Mouse (Mus musculus) left cerebral cortex, adult 18-20 months (tissue): ENCODE results near the gene Il17rd. TPM values are rescaled to one million over a fixed set of nuclear protein-coding genes. Genes with fewer than 3 reads are reported as not detected.
A peak's percentile ranks its signal among the peaks of the same experiment; 100 is the strongest.

ENCODE experiments used
- DNase-seq, 2 experiments: peaks; one replicate each; pipeline ENCODE4 v3.0.0; 2021 to 2022; ENCODE audit warnings: low spot score in 2 of 2, mixed read lengths in 1 of 2
- total RNA-seq, 2 experiments: library from RNA; stranded (reverse); gene quantifications; 2 replicates each; pipeline ENCODE4 v1.2.3; 2021

Gene Il17rd
- total RNA-seq, 2 experiments from 2014 or later = 2.1 to 2.6 TPM

DNA sequence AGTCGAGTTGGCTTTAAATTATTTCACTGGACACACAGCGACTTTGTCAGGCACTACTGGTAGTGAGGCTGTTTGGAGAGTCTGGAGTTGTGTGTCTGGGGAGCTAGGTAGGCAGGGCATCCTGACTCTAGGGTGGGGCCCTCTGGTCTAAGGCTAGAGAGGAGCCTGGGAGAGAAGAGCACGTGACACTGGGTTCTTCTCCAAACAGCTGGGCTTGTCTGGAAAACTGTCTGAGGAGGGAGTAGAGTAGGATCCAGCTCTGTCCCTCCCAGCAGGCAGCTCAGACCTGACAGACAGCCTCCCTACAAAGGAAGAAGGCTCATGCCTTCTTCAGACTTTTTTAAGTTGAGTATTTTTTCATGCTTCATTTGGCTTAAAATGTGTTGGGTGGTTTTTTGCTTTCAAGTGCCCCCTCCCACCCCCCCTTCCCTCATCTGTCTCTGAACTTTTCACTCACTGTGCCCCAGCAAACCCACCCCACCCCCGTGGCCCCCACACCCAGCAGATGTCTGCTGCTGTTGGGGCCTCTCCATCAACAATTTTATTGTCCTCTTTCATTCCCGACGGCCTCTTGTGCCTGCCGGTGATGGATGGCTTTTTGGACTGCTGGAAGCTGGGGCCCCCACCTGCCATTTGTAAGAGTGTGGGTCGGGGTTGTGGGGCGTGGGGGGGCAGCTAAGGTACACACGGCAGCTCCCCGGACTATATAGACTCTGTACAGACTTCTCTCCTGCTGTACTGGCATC, 5.7 kb downstream of the Il17rd start:
- no peak for DNase-seq

GRCm38 (mm10) chr14:27044967-27045361, 6.2 kb downstream of the Il17rd start:
- DNase-seq = no peak

GRCm38 (mm10) chr14:27048231-27048956, 9.7 kb downstream of the Il17rd start:
- DNase-seq = no peak

GRCm38 (mm10) chr14:27050043-27050442, 11.3 kb downstream of the Il17rd start:
- DNase-seq = no peak

GRCm38 (mm10) chr14:27050560-27051510, 12.1 kb downstream of the Il17rd start:
- DNase-seq = no peak

DNA sequence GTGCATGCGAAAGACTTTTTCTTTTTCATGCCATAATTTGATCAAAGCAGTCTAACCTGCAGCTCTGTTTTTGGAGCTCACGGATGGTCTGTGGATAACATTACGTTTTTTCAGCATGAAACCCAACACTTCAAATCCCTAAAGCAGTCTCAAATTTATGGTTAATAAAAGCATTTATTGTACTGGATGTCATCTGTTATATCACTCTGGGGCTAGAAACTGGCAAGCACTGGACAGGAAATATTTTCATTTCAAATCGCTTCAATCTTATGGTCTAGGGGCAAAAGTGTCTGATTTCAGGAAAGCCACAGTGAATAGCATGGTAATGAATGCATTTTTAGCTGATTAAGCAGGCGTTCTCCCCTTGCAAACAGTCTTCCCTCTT, 12.8 kb downstream of the Il17rd start:
- no peak for DNase-seq

DNA sequence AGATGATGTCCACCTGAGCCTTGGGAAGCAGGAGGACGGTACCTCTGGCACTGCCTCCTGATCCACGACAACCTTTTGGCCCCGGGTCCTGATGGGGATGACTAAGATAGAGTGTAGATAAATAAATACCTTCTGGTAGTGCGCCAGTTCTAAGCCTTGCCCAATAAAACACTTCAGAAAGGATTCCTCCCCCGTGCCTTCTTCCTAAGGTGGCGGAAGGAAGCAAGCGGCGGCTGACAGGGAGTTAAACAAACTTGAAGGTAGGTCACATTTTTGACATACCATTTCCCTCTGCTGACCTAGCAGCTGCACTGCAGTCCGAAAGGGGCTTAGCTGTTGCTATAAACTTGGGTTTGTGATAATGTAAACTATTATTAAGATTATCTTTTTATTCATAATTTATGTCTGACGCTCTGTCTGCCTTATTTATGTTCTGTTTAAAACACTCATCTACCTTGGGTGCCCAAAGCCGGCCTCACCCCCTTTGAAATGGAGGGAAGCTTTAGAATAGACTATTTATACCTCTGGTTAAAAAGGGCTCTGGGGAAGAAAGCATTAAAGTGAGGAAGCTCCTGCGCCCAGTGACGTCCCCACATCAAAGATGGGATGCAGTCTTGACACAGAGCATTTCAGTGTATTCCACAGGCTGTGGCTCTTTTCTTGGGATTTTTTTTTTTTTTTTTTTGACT, 19.9 kb downstream of the Il17rd start:
- no peak for DNase-seq

- no peak for DNase-seq
Observed at GRCm38 (mm10) chr14:27059224-27059558, 20.4 kb downstream of the Il17rd start.

DNA sequence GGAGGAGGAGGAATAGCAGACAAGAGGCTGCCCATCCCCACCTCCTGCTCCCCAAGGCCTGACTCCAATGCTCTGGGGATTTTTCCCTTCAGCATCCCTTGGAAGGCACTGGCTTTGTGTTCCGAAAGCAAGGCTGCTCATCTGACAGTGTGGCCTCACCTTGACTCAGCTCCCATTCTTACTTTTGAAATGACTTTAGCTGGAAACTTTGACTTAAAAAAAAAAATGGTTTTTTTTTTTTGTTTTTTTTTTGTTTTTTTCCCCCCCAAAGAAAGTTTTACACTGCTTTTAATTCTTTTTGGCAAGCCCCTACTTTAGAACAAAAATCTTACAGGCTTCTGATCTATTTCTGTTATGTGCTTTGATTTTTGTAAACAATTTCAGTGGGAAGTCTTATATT, 24.6 kb downstream of the Il17rd start:
- DNase-seq = no peak

DNA sequence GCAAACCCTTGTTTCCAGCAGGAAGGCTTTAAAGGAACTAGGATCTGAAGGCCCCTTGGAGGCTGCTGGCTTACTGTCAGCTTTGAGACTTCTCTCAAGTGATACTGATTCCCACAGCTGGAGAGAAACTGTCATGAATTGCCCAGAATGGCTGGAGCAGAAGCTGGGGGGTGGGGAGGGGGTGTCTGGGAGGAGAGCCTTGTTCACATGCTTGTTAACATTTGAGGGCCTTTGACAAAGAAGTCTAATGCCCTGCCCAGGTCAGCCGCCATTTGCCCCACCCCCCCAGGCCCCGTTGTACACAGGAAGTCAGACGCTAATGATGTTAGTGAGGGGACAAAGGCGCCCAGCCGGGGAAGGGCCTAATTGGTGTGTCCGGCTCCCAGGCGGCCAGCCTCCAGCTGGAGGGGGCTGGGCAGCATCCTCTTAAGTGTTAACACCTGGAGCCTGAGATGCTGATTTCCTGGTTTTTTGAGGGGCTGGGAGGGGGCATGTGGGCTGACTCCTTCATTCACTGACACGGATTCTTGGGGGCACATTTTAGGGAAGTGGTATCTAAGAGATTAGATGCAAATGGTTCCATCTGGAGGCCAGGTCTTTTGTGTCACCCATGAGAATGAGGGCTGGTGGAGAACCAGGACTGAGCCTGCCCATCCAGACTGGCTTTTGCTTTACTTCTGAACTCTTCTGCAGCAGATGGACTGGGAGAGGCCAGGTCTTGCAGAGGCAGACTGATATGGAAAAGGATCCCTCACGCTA, 27.6 kb downstream of the Il17rd start:
- no peak for DNase-seq

- no peak for DNase-seq
Observed at GRCm38 (mm10) chr14:27067866-27068271, 29.1 kb downstream of the Il17rd start.

GRCm38 (mm10) chr14:27069434-27070097, 30.8 kb downstream of the Il17rd start:
- DNase-seq = no peak

- DNase-seq = no peak
Observed at GRCm38 (mm10) chr14:27070128-27070527, 31.4 kb downstream of the Il17rd start.

- no peak for DNase-seq
Observed at GRCm38 (mm10) chr14:27070758-27071157, 32.0 kb downstream of the Il17rd start.

- DNase-seq = no peak
Observed at GRCm38 (mm10) chr14:27071985-27072384, 33.2 kb downstream of the Il17rd start.

- no peak for DNase-seq
Observed at GRCm38 (mm10) chr14:27075084-27075483, 36.3 kb downstream of the Il17rd start.

GRCm38 (mm10) chr14:27075909-27076521, 37.3 kb downstream of the Il17rd start:
- no peak for DNase-seq

DNA sequence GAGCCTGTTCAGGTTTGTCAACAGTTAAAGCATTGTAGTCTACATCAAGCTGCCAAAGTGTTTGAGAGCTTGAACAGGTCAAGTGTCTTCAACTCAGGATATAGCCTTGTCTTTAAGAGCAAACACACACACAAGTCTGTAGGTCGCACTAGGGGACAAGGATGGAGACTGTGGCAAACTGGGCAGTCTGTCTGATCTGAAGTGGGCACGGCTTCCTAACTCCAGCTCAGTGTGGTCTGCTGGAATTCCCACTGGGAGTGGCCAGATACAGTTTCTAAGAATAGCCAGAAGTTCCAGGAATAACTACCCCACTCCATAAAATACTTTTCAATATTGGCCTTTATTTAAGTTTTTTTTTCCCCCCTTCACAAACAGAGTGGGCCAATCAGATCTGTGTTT, 37.8 kb downstream of the Il17rd start:
- DNase-seq = no peak

DNA sequence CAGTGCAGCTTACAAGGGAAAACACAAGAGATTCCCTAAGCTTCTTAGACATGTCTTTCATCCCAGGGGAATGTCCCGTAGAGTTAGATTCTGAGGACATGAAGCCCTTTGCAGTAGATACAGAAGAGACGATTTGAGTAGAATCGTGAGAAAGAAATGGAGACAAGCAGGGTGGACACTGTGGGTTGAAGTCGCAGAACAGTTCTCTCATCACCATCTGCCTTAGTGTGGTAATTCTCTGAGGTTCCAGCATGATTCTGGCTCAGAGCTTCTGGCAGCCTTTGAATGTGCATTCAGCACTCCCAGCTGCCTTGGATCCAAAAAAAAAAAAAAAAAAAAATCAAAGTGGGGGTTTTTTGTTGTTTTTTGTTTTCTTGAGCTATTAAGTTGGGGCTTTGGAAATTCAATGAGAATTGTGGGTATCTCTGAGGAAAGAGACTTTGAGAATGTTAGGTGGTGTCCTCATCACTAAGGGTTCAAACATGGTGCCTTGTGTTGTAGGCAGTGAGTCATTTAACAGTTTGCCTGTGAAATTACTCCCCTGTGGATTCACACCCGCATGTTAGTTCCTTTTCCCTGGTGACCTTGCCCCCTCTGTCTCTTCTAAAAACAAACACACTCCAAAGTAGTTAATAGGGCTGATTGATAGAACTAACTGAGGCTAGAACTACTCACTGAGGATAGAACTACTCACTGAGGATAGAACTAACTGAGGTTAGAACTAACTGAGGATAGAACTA, 43.0 kb downstream of the Il17rd start:
- peak in 1 of 2 experiments; percentile 47 for DNase-seq
